Mouse (Mus musculus): ENCODE measurements around the gene Hlf. TPM values are rescaled to one million over a fixed set of nuclear protein-coding genes. Genes with fewer than 3 reads are reported as not detected.

Hlf gene
- total RNA-seq, 2 experiments from 2014 or later: 10.0 to 13.7 TPM

DNA sequence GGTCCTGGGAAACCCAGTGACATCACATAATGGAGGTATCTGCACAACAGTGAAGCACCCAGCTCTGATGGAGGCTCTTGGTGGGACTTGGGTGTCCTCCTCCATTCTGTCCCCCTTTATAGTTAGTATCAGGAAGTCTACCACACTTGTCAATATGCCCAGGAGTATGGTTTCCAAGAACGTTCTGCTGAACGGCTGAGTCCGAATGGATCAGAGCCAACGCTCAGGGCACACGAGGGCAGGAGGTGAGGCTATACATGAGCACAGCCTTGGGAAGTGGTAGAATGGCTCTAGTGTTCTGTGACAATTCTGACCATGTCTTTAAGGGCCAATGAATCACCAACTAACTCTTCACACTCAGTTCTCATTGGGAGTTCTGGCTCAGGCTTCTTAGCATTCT, 47.8 kb downstream of the Hlf start:
- DNase-seq: no peak

DNA sequence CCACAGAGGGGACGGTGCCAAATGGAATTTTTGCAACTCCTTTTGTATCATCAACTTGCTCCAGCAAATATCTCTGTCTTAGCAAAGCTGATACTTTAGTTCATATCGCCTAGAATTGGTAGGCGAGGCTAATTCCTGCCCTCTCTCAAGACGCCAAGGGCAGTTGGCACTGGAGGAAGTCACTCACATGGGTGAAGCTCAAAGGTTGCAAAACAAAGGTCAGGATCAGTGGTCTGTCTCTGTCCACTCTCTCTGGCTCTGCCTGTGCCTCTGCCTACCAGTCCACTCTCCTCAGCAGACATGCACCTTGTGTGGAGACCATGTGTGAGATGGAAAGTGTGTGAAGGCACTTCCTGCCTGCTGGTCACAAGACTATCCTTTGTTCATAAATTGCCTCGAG, 48.4 kb downstream of the Hlf start:
- DNase-seq: no peak

GRCm38 (mm10) chr11:90340836-90341235, 49.9 kb downstream of the Hlf start:
- peak in 1 of 2 experiments; percentile 35 for DNase-seq

- peak in 1 of 2 experiments; percentile 40 for DNase-seq
These were observed 55.9 kb downstream of the Hlf start for GRCm38 (mm10) chr11:90334816-90335215.

DNA sequence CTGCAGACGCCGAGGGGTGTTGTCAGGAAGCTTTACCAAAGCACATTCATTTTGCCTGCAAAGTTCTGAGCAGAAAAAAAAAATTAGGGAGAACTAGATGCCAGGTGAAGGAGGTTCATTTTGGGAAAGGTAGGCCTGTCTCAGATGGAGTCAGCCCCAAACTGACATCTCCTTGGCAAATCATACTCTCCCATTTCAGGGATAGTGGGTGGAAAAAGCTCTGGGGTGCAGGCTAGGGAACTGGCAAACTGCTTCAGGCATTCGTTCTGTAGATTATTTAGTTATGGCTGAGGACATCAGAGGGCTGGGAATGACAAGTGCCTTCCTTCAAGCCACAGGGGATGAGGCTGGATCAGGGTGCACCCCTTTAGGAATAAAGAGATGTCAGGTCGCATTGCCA, 58.0 kb downstream of the Hlf start:
- no peak for DNase-seq

DNA sequence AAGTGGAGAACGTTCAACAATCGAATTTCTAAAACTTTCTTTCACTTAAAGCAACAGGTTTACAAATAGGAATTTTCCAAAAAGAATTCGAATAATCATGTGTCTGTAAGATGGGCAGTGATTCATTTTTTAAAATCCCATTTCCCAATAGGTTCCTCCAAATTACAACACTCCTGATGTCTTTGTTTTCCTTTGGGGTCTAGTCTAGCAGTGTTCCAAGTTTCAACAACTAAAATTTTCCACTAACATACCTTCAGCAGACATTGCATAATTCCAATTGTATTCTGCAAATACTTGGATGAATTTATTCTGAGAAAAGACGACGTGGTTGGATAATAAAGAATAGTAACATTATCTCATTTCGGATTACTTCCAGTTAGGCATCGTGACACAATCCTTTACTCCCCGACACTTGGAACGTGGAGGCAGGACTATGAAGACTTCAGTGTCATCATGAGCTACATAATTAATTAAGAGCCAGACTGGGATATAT, 60.4 kb downstream of the Hlf start:
- no peak for DNase-seq

DNA sequence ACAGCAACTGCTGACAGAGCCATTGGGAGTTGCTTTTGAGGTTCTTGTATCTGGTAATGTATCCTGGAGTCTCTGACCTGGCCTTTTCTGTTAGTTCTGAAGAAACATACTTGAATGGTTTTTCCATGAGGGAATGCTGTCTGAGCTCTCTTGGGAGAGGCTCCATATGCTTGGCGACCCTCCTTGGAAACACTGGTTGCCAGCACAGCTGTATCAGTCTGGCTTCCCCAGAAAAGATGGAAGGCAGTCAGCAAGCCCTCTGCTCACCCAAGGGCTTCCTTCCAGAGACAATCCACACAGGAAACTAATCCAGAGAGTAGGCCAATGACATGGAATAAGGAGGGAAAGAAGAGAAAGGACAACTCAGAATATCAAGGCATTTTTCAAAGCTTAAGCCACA, 63.9 kb downstream of the Hlf start:
- no peak for DNase-seq

DNA sequence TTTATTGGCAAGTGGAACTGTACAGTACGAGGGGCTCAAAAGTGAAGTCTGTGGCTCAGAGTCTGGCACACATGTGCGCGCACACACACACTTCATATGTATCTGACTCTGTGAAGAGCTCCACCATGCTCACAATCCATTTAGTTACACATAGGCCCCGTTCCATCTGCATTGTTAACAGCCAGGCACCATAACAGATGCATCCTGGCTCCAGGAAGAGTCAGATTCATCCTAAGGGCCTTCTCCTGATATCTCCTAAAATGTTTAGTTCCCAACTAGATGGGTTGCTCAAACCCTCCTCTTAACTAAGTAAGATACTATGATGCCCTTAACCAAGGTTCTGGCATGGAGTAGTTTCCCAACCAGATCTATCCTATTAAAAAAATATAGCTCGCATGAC, 64.5 kb downstream of the Hlf start:
- no peak for DNase-seq

GRCm38 (mm10) chr11:90324597-90324996, 66.1 kb downstream of the Hlf start:
- no peak for DNase-seq

GRCm38 (mm10) chr11:90320922-90321321, 69.8 kb downstream of the Hlf start:
- DNase-seq: no peak

DNA sequence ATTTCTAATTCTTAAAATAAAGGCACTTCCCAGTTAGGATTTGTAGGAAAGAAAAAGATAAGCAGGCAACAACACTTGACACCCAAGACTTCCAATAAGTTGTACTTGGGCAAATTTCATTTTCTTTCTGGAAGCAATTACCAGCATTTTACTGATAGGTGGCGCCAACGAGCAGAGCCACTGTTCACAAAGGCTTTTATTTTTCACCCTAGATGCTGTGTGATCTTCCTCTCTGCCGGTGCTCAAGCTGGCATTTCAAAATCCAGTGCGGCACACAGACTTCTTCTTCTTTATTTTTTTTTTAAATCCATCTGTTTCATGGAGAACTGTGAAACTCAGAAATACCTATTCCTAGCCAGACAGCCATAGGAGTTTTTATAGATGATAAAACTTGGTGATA, 73.2 kb downstream of the Hlf start:
- DNase-seq: peak; percentile 49 to 64

DNA sequence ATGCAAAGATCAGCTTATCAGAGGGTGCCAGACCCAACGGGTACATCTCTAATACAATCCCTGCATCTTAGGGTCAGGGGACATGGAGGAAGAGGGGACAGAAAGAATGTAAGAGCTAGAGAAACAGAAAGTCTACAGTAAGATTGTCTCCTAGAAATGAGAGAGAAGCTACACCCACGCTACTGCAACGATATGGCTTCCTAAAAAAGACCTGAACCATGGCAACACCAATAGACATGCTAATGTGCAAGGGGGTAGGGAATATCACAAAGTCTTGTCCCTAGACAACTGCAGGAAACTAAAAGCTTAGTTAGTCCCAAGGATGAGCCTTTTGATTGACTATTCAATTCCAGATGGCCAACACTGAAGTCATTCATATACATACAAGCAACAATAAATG, 76.1 kb downstream of the Hlf start:
- no peak for DNase-seq

- peak; percentile 68 to 74 for DNase-seq
These were observed 83.7 kb downstream of the Hlf start for GRCm38 (mm10) chr11:90306993-90307392.

DNA sequence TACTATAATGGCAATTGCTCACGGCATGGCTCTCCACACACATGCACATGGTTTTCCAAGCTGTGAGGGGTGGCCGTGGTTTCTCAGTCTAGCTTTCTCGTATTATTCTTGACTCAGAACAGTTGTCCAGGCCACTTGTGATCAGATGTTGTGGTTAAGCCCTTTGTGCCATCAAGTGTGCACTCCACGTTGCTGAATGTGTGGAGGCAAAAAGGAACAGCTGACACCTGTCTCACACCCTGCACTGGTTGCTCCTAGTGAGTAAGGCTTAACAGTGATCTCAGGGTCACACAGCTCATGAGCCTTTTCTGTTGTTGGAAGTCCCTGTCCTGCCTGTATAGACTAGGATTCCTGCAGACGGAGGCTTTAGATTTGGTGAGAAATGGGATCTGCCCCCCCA, 84.6 kb downstream of the Hlf start:
- no peak for DNase-seq

GRCm38 (mm10) chr11:90294622-90295021, 96.1 kb downstream of the Hlf start:
- no peak for DNase-seq

GRCm38 (mm10) chr11:90292766-90293165, 97.9 kb downstream of the Hlf start:
- DNase-seq: no peak

DNA sequence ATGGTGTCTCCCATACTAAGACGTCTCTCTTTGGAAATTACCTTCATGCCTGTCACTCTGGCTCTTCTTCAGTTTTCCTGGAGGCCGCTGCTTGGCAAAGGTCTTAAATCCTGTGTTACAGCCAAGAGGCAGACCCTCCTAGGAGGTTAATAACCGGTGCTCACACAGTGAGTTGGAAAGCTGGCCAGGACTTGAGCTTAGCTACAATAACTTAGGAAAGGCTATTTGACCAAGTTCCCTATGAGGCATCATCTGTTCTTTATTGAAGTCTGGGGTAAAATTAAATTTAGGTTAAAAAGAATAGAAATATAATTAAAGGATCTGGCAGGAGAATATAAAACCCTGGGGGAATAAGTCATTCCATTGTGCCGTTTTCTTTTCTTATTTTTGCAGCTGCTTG, 99.5 kb downstream of the Hlf start:
- no peak for DNase-seq

DNA sequence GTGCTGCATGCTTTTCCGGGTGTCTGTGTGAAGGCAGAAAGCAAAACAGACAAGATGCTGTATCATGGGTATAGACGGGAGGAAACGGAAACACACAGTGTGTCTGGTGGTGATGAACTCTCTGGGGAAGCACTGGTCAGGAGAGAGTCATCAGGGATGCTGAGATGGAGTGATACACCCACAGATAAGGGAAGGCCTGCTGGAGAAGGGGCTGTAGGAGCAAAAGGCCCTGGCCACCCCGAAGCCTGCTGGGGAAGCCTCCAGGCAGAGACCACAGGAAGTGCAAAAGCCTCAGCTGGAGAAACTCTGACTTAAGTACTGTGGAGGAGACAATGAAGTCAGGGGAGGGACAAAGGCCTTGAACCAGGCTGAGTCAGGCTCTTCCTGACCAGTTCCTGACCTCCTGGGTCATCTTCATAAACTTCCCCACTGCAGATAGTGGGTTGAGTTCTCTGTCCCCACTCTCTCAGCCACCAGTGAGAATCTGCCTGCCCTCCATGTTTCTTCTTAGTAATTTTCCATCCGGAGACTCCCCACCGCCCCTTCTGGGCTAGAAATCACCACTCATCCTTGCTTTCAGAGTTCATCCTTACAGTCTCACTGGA, 104.0 kb downstream of the Hlf start:
- no peak for DNase-seq

Other genes starting within 250 kb of the Hlf start
- gene Gm45716, start 203.2 kb downstream of the Hlf start, total RNA-seq (2021): 1 to 10 TPM; 2.6 to 5.3 TPM
- gene Mmd, start 141.4 kb downstream of the Hlf start, total RNA-seq (2021): 100 to 1,000 TPM in 1 of 2 experiments, 10 to 100 TPM in 1; 86.1 to 156 TPM
- 10 to 100 TPM in 1 of 2 experiments, 1 to 10 TPM in 1; 9.1 to 11.4 TPM for gene Stxbp4, start 247.2 kb upstream of the Hlf start, total RNA-seq (2021)
- 10 to 100 TPM; 18.6 to 18.8 TPM for gene Cox11, start 247.3 kb upstream of the Hlf start, total RNA-seq (2021)